Mouse (Mus musculus): Measurements from ENCODE around the gene Slc39a13. TPM values are rescaled to one million over a fixed set of nuclear protein-coding genes. Genes with fewer than 3 reads are reported as not detected.

Slc39a13 gene
- polyA plus RNA-seq, 1 experiment = 15.6 TPM

- WGBS = 89% methylated on average over 4 of the region's 4 CpGs
- no peak overlapping the region for H3K4me3 ChIP-seq (replicated peaks; ENCODE audit: control insufficient read depth, low read depth, low read length)
- TF ChIP-seq CTCF (IDR thresholded peaks at IDR 0.05; ENCODE audit: control insufficient read depth, insufficient read depth, low read length) = no peak
- TF ChIP-seq POLR2A (IDR thresholded peaks at IDR 0.05; ENCODE audit: borderline replicate concordance, control insufficient read depth, low read depth, low read length) = no peak
- no peak overlapping the region for H3K27ac ChIP-seq (ENCODE audit: control insufficient read depth, insufficient read depth, low read depth, low read length, poor library complexity)
- no peaks in the 10 kb centered on the region for H3K4me1 ChIP-seq (ENCODE audit: control insufficient read depth, insufficient read depth, low read length)
Measured at GRCm38 (mm10) chr2:91015386-91015785, 54.8 kb downstream of the Slc39a13 start.

GRCm38 (mm10) chr2:91013881-91014280 is 56.3 kb downstream of the Slc39a13 start:
- H3K27ac ChIP-seq (ENCODE audit: control insufficient read depth, insufficient read depth, low read depth, low read length, poor library complexity) = no peak overlapping the region
- no peak overlapping the region for H3K4me3 ChIP-seq (replicated peaks; ENCODE audit: control insufficient read depth, low read depth, low read length)
- no peaks in the 10 kb centered on the region for H3K4me1 ChIP-seq (ENCODE audit: control insufficient read depth, insufficient read depth, low read length)
- 74% methylated on average over 2 of the region's 2 CpGs for WGBS
- no peak for TF ChIP-seq POLR2A (IDR thresholded peaks at IDR 0.05; ENCODE audit: borderline replicate concordance, control insufficient read depth, low read depth, low read length)
- TF ChIP-seq CTCF (IDR thresholded peaks at IDR 0.05; ENCODE audit: control insufficient read depth, insufficient read depth, low read length) = no peak

Other genes starting within 250 kb of the Slc39a13 start
- gene Mtch2, start 223.3 kb downstream of the Slc39a13 start, polyA plus RNA-seq (2011; ENCODE audit: insufficient read depth, insufficient read length, low replicate concordance, missing spikeins) = 37.8 and 113 TPM in 2 replicates
- gene C1qtnf4, start 184.6 kb downstream of the Slc39a13 start, polyA plus RNA-seq (2011; ENCODE audit: insufficient read depth, insufficient read length, low replicate concordance, missing spikeins) = not detected in 2 replicates
- 3.9 and 8.2 TPM in 2 replicates for gene Kbtbd4, start 165.7 kb downstream of the Slc39a13 start, polyA plus RNA-seq (2011; ENCODE audit: insufficient read depth, insufficient read length, low replicate concordance, missing spikeins)
- 50.8 and 57.6 TPM in 2 replicates for gene Ndufs3, start 165.6 kb downstream of the Slc39a13 start, polyA plus RNA-seq (2011; ENCODE audit: insufficient read depth, insufficient read length, low replicate concordance, missing spikeins)
- gene Celf1, start 130.0 kb downstream of the Slc39a13 start, polyA plus RNA-seq (2011; ENCODE audit: insufficient read depth, insufficient read length, low replicate concordance, missing spikeins) = 34.8 and 39.9 TPM in 2 replicates
- 2.1 and 2.4 TPM in 2 replicates for gene Rapsn, start 34.8 kb downstream of the Slc39a13 start, polyA plus RNA-seq (2011; ENCODE audit: insufficient read depth, insufficient read length, low replicate concordance, missing spikeins)
- gene Psmc3, start 16.4 kb downstream of the Slc39a13 start, polyA plus RNA-seq (2011; ENCODE audit: insufficient read depth, insufficient read length, low replicate concordance, missing spikeins) = 264 and 333 TPM in 2 replicates
- gene Spi1, start 12.0 kb upstream of the Slc39a13 start, polyA plus RNA-seq (2011; ENCODE audit: insufficient read depth, insufficient read length, low replicate concordance, missing spikeins) = 28.0 and 65.7 TPM in 2 replicates
- gene Mybpc3, start 47.7 kb upstream of the Slc39a13 start, polyA plus RNA-seq (2011; ENCODE audit: insufficient read depth, insufficient read length, low replicate concordance, missing spikeins) = 0.54 and 1.1 TPM in 2 replicates
- 20.5 and 44.4 TPM in 2 replicates for gene Madd, start 113.4 kb upstream of the Slc39a13 start, polyA plus RNA-seq (2011; ENCODE audit: insufficient read depth, insufficient read length, low replicate concordance, missing spikeins)
- 11.0 and 14.0 TPM in 2 replicates for gene Nr1h3, start 132.4 kb upstream of the Slc39a13 start, polyA plus RNA-seq (2011; ENCODE audit: insufficient read depth, insufficient read length, low replicate concordance, missing spikeins)
- gene Acp2, start 132.5 kb upstream of the Slc39a13 start, polyA plus RNA-seq (2011; ENCODE audit: insufficient read depth, insufficient read length, low replicate concordance, missing spikeins) = 5.8 and 11.9 TPM in 2 replicates
- 14.4 and 32.4 TPM in 2 replicates for gene Ddb2, start 166.6 kb upstream of the Slc39a13 start, polyA plus RNA-seq (2011; ENCODE audit: insufficient read depth, insufficient read length, low replicate concordance, missing spikeins)
- 2.6 and 6.7 TPM in 2 replicates for gene Pacsin3, start 185.5 kb upstream of the Slc39a13 start, polyA plus RNA-seq (2011; ENCODE audit: insufficient read depth, insufficient read length, low replicate concordance, missing spikeins)
- 31.3 and 47.4 TPM in 2 replicates for gene Arfgap2, start 194.6 kb upstream of the Slc39a13 start, polyA plus RNA-seq (2011; ENCODE audit: insufficient read depth, insufficient read length, low replicate concordance, missing spikeins)